Mouse (Mus musculus): ENCODE data around the gene Zfp579.

- TF ChIP-seq POLR2A (IDR thresholded peaks at IDR 0.05; ENCODE audit: extremely low read depth, insufficient read depth, low read length) (no peak), CTCF (IDR thresholded peaks at IDR 0.05; ENCODE audit: extremely low read depth, insufficient read depth, low read length) (no peak)
Observed at GRCm38 (mm10) chr7:4964988-4965387, 31.0 kb downstream of the Zfp579 start.

Data from cortical plate, adult 2 months (tissue).